Mouse (Mus musculus) adrenal gland, postnatal 10 days (tissue): Measurements from ENCODE around the gene Dpep1. TPM values are rescaled to one million over a fixed set of nuclear protein-coding genes. Genes with fewer than 3 reads are reported as not detected.
"Not testable (repeated sequence)": the region's sequence is repeated elsewhere in the genome, so short reads cannot be mapped to it uniquely, and the experiment has no call there.

Experiments used
- DNase-seq: peaks from one replicate; pipeline ENCODE4 v3.0.0; 2021; ENCODE audit warnings: mixed read lengths
- long read RNA-seq, 2 experiments: library from polyadenylated mRNA; stranded (forward); transcript quantifications; one replicate each; pipeline ENCODE4 v2.0.0; 2021
- total RNA-seq, 2 experiments: library from RNA; stranded (reverse); gene quantifications; 2 replicates each; pipeline ENCODE4 v1.2.3; 2021

Gene Dpep1
- total RNA-seq = 10 to 100 TPM; 19.1 to 33.3 TPM
- long read RNA-seq, experiment 1, transcript Dpep1-201 (11 exons, 2,236 nt) = major isoform, 55 of 74 reads
- long read RNA-seq, experiment 1, partial matches to known transcripts = 12 of 74 reads
- long read RNA-seq, experiment 1, other reads (novel, unspliced or antisense) = 7 of 74 reads
- long read RNA-seq, experiment 2, transcript Dpep1-201 (11 exons, 2,236 nt) = major isoform, 37 of 55 reads
- long read RNA-seq, experiment 2, partial matches to known transcripts = 12 of 55 reads
- long read RNA-seq, experiment 2, other reads (novel, unspliced or antisense) = 6 of 55 reads

DNA sequence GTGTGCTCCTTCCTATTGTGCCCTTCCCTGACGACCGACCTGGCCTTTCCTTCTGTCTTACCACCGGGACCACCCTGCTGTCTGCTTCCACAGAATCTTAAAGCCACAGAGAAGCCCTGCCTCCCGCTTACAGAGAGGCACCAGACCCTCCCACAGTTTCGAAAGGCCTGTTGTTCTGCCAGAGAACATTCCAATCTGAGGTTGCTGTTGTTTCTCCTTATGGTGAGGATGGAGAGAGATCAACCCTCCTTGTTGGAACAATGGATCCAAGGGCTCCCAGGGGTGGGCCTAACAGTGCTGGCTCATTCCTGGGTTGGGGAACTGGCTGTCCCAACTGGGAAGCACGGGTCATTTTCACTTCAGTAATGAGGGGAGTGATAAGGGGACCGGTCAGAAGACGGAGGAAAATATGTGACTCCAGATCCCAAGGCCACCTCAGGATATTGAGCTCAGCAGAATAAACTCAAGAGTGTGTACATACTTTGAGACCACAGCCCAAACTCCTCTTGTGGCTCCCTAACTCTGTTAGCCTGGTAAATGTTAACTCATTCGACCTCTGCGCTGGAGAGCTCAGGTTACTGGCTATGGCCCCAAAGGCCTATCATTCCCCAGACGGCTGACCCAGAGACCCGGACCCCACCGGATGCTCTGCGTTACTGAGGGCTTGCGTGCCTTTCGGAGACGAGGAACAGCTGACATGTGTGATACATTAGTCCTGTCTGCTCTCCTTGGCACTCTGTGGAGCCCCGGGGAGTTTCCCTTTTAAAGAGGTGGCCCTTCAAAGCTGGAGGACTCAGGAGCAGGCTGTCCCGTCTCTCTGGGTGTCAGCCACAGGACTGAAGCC lies at the start of gene Dpep1:
Gene Dpep1, plus strand, starts transcription at position 677 of the 844 bp plus-strand sequence.
- DNase-seq = peak; percentile 46

GRCm38 (mm10) chr8:123136287-123136686 lies 49.8 kb upstream of the Dpep1 start:
- DNase-seq = no peak

- DNase-seq = peak; percentile 55
These were observed 48.4 kb upstream of the Dpep1 start for GRCm38 (mm10) chr8:123137645-123138077.

DNA sequence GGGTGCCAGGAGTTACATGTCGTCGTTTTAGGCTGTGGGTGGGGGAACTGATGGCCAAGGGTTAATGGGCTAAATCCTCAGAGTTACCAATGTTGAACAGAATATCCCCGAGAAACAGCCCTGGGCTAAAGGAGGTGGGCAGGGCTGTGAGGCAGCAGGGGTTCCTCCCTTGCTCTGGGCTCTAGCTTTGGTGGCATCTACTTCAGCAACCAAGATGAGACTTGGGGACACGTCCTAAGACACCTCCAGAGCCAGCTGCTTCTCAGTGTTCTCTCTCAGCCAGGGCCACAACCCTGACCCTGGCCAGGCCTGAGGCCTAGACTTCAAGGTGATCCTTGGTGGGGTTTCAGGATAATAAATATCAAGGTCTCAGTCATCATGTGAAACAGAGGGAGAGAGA lies 47.3 kb upstream of the Dpep1 start:
- DNase-seq = no peak

GRCm38 (mm10) chr8:123141741-123142462 lies 44.1 kb upstream of the Dpep1 start:
- peak; percentile 90 for DNase-seq

DNA sequence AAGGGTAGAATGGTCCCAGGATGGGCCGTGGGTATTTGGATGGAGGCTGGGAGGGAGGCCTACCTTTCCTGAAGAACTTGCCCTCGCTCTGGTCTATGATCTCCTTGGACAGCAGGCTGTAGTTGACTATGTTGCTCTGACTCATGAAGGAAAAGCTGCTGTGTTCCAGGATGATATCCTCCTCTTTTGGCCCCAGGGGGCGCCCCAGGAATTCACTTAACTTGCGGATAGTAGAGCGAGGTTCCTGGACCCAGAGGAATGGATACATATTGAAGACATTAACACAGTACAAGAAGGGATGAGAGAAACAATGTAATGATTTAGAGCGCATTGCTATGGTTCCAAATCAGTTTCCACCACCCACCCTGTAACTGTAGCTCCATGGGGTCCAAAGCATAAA lies 40.8 kb upstream of the Dpep1 start:
- peak; percentile 73 for DNase-seq

- no peak for DNase-seq
These were observed 39.7 kb upstream of the Dpep1 start for GRCm38 (mm10) chr8:123146390-123146789.

- no peak for DNase-seq
These were observed 35.3 kb upstream of the Dpep1 start for GRCm38 (mm10) chr8:123150737-123151171.

- DNase-seq = no peak
These were observed 30.9 kb upstream of the Dpep1 start for GRCm38 (mm10) chr8:123155177-123155576.

GRCm38 (mm10) chr8:123156070-123156773 lies 29.8 kb upstream of the Dpep1 start:
- no peak for DNase-seq

DNA sequence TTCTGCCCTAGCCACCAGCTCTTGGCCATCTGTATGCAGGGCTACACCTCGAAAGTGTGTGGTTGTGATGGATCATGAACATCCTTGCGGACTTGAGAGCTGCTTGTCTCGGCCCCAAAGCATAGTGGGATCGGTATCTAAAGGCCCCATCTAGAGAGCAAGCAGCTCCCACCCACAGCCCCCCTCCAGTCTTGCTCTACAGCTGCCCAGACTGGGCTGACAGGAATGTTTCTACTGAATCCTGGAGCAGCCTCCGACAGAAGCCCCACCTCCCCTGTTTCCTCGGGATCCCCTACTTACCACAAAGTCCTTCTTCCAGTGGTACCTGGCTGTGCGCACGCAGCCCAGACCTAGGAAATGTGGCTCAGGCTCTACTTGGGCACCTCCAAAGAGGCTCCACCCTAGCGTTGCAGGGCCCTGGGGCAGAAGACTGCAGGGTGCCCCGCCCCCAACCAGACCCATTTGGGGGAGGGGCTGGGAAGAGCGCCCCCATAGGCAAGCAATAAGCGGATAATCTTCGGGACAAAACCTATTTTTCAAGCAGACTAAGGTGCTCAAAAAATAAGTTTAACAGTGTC lies 28.1 kb upstream of the Dpep1 start, which contains the start of gene Sult5a1:
Gene Sult5a1, minus strand, starts transcription at position 428 of the 578 bp plus-strand sequence.
- DNase-seq = no peak

- DNase-seq = peak; percentile 78
These were observed 4.7 kb upstream of the Dpep1 start for GRCm38 (mm10) chr8:123181391-123181790.

GRCm38 (mm10) chr8:123188006-123188405 lies 2.0 kb downstream of the Dpep1 start:
- DNase-seq = no peak

DNA sequence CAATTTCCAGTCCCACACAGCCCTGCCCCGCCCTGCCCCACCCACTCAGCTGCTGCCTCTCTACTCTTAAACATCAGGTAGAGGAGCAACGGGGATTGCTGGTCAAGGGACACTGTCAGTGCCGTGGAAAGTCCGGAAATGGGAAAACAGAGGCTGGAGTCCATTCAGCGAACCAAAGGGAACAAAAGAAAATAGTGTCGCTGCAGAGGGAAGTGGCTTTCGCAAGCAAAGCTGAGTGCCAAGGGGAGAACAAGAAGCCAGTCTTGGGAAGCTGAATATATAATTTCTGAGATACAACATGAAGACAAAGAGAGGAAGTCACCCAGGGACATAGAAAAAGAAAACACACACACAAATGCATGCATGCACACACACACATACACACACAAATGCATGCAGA lies 2.8 kb downstream of the Dpep1 start:
- no peak for DNase-seq

- DNase-seq = peak; percentile 86
These were observed 4.6 kb downstream of the Dpep1 start for GRCm38 (mm10) chr8:123190678-123191077.

DNA sequence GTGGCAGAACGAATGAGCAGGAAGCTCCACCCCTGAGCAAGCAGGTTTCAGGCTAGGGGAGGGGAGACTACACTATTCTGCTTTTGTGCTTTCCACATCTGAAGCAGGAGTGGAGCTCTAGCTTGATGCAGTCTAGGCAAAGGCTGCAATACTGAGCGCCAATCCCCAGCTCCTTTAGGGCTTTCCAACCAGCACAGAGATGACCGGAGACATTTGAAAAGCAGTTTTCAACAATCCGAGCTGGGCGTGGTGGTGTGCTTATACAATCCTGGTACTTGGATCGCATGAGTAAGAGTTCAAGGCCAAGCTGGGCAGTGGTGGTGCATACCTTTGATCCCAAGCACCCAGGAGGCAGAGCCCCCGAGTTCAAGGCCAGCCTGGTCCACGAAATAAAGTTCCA lies 5.9 kb downstream of the Dpep1 start:
- no peak for DNase-seq

DNA sequence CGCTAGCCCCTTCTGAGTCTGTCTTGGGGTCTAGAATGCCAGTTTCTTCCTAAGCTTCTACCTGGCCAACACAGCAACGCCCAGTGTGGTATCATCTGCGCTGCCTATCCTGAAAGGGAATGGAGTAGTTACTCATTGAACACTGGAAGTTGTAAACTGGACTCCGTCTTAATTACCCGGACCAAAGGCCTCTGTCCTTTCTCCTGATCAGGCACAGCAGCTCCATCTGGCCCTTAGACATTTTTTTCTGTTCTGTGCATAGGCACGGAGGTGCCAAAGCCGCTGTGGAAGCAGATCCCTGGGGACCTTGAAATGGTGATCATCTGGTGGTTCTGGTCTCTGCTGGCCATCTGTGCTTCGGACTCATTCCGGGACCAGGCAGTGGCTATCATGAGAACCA lies 7.7 kb downstream of the Dpep1 start:
- no peak for DNase-seq

- DNase-seq = not testable (repeated sequence)
These were observed 11.0 kb downstream of the Dpep1 start for GRCm38 (mm10) chr8:123197016-123197415.

DNA sequence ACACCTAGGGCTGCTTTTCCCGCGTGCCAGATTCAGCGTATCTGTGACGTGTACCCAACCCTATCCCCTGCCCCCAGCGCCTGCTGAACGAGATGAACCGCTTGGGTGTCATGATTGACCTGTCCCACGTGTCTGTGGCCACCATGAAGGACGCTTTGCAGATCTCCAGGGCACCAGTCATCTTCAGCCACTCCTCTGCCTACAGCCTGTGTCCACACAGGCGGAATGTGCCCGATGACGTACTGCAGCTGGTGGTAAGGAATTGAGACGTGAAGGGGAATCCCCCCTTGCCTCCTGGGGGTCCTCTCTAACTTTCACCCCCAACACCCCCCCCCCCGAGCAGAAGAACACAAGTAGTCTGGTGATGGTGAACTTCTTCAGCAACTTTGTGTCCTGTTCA lies 13.8 kb downstream of the Dpep1 start:
- DNase-seq = no peak

- peak; percentile 86 for DNase-seq
These were observed 16.2 kb downstream of the Dpep1 start for GRCm38 (mm10) chr8:123202288-123202687.

DNA sequence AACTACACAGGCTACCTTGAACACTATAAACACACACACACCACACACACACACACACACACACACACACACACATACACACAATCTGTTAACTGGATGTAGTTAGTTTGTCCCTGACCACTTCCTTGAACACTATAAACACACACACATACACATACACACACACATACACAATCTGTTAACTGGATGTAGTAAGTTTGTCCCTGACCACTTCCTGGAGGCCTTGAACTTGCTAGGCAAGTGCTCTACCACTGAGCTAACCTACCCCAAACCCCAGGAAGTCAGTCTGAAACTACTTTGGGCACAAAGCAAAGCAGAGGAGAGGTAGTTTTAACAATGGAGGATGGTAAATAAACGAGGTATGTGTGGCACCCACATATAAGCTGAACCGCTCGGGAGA lies 17.5 kb downstream of the Dpep1 start:
- DNase-seq = no peak

DNA sequence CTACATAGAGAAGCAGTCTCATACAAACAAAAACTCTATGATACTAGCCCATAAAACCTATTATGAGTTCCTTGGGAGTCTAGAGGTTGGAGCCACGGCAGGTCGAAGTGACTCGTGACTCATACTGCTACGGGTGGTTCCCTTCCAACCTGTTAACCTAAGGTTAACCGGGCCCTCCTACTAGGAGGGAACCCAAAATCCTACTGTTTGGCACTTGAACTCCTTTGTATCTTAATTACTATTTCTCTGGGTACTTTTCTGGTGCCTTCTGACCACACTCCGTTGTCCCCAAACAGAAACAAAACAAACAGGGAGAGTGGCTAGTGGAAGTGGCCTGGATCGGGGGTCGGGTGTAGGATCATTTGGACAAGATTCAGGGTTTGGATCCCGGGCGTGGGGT lies 25.8 kb downstream of the Dpep1 start:
- no peak for DNase-seq
